Mouse (Mus musculus): ENCODE measurements around the gene Cldn12. TPM values are rescaled to one million over a fixed set of nuclear protein-coding genes. Genes with fewer than 3 reads are reported as not detected.

Gene Cldn12
- polyA plus RNA-seq, 1 experiment from 2014 or later = 42.2 TPM

DNA sequence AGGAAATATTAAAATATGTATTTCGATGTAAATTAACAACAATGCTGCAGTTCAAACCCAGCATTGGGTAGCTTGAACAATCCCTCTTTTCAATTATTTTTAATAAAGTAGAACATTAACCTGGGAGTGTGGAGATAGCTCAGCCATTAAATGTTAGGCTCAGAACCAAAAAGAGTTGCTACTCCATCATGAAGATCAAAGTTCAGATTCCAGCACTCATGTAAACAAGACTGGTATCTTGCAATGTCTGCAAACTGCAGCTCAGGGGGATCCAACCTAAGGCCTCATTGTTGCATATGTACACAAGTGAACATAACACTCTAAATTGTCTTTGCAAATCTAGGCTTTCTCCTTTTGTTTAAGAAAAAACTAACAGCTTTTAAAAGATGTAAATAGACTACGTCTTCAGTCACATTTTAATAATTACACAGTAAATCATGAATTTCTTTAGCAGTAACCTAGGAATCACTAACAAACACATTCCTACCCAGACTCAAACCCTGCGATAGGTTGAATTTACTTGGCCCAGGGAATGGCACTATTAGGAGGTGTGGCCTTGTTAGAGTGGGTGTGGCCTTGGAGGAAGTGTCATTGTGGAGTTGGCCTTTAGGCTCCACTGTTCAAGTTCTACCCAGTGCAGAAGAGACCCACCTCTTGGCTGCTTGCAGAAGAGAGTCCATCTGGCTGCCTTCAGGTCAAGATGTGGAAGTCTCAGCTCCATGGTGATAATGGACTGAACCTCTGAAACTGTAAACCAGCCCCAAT lies 19.1 kb upstream of the Cldn12 start:
- Histone ChIP-seq H3K4me3 (ENCODE audit: low read length) (no peak overlapping the region), H3K9ac (replicated peaks; ENCODE audit: low read length) (no peak overlapping the region), H3K27me3 (ENCODE audit: insufficient read depth, low read length) (no peaks in the 10 kb centered on the region), H3K4me2 (replicated peaks; ENCODE audit: low read depth, low read length) (no peak overlapping the region), H3K36me3 (ENCODE audit: insufficient read depth, low read length) (peaks cover 8% of the 10 kb centered on the region), H3K4me1 (ENCODE audit: insufficient read depth, low read length) (no peaks in the 10 kb centered on the region), H3K27ac (ENCODE audit: low read length) (peak overlapping the region; percentile 70; the same call in 1 of the 2 replicates), H3K9me3 (ENCODE audit: low read length) (no peaks in the 10 kb centered on the region)
- 78% methylated on average over 3 of the region's 3 CpGs for WGBS
- ATAC-seq (ENCODE audit: low FRiP score, low TSS enrichment) = peak; percentile 90

DNA sequence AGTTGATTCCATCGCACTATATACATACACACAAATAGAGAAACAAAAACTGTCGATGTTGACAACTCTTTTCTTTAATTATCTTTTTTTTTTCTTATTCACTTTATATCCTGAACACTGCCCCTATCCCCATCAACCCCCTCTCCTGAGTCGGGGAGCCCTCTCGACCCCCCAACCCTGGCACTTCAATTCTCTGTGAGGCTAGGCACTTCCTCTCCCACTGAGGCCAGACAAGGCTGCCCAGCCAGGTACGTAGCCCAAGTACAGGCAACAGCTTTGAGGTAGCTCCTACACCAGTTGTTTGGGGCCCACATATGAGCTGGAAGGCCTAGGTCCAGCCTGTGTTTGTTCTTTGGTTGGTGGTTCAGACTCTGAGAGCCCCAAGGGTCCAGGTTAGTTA lies 653 bp upstream of the Cldn12 start:
- no peaks in the 10 kb centered on the region for H3K27me3 ChIP-seq (ENCODE audit: insufficient read depth, low read length)
- no peak overlapping the region for H3K4me3 ChIP-seq (ENCODE audit: low read length)
- H3K27ac ChIP-seq (ENCODE audit: low read length) = no peak overlapping the region
- H3K4me2 ChIP-seq (replicated peaks; ENCODE audit: low read depth, low read length) = no peak overlapping the region
- ATAC-seq (ENCODE audit: low FRiP score, low TSS enrichment) = no peak
- WGBS = 81% methylated on average over 5 of the region's 5 CpGs
- peaks cover 3% of the 10 kb centered on the region; the same call in 1 of the 2 replicates for H3K36me3 ChIP-seq (ENCODE audit: insufficient read depth, low read length)
- H3K4me1 ChIP-seq (ENCODE audit: insufficient read depth, low read length) = peaks cover 8% of the 10 kb centered on the region
- H3K9me3 ChIP-seq (ENCODE audit: low read length) = 0 out of 2 replicates have a peak, but pooled peaks cover 3% of the 10 kb centered on the region
- no peak overlapping the region for H3K9ac ChIP-seq (replicated peaks; ENCODE audit: low read length)

GRCm38 (mm10) chr5:5511401-5511800 lies 3.4 kb downstream of the Cldn12 start:
- H3K27ac ChIP-seq (ENCODE audit: low read length) = no peak overlapping the region
- no peak overlapping the region for H3K9ac ChIP-seq (replicated peaks; ENCODE audit: low read length)
- H3K36me3 ChIP-seq (ENCODE audit: insufficient read depth, low read length) = peaks cover 3% of the 10 kb centered on the region; the same call in 1 of the 2 replicates
- no peak for ATAC-seq (ENCODE audit: low FRiP score, low TSS enrichment)
- no peaks in the 10 kb centered on the region for H3K27me3 ChIP-seq (ENCODE audit: insufficient read depth, low read length)
- no peak overlapping the region for H3K4me3 ChIP-seq (ENCODE audit: low read length)
- H3K9me3 ChIP-seq (ENCODE audit: low read length) = 0 out of 2 replicates have a peak, but pooled peaks cover 3% of the 10 kb centered on the region
- H3K4me2 ChIP-seq (replicated peaks; ENCODE audit: low read depth, low read length) = no peak overlapping the region
- peaks cover 8% of the 10 kb centered on the region for H3K4me1 ChIP-seq (ENCODE audit: insufficient read depth, low read length)
- 82% methylated on average over 3 of the region's 3 CpGs for WGBS

DNA sequence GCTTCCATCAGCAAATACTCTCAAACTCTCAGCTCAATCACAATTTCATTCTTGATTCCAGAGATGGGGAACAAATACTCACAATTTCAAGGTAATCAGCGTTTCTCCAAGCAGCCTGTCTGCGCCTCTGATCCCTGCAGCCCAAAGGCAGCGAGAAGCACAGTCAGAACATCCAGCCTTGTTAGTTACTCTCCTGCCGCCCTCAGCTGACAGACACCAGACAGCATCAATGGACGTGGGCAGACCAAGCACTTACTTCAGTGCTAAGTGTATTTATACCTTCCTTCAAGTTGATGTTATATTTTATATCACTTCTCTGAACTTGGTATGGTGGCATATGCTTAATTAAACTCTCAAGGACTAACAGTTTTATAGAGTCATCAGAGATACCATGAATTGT lies 3.8 kb downstream of the Cldn12 start:
- ATAC-seq (ENCODE audit: low FRiP score, low TSS enrichment) = no peak
- peaks cover 8% of the 10 kb centered on the region for H3K4me1 ChIP-seq (ENCODE audit: insufficient read depth, low read length)
- H3K27ac ChIP-seq (ENCODE audit: low read length) = no peak overlapping the region
- 81% methylated on average over 5 of the region's 5 CpGs for WGBS
- H3K36me3 ChIP-seq (ENCODE audit: insufficient read depth, low read length) = peaks cover 3% of the 10 kb centered on the region; the same call in 1 of the 2 replicates
- no peak overlapping the region for H3K9ac ChIP-seq (replicated peaks; ENCODE audit: low read length)
- H3K27me3 ChIP-seq (ENCODE audit: insufficient read depth, low read length) = no peaks in the 10 kb centered on the region
- H3K4me2 ChIP-seq (replicated peaks; ENCODE audit: low read depth, low read length) = no peak overlapping the region
- H3K9me3 ChIP-seq (ENCODE audit: low read length) = 0 out of 2 replicates have a peak, but pooled peaks cover 3% of the 10 kb centered on the region
- no peak overlapping the region for H3K4me3 ChIP-seq (ENCODE audit: low read length)

- no peak for ATAC-seq (ENCODE audit: low FRiP score, low TSS enrichment)
- no peak overlapping the region for H3K9ac ChIP-seq (replicated peaks; ENCODE audit: low read length)
- no peak overlapping the region for H3K4me3 ChIP-seq (ENCODE audit: low read length)
- WGBS = 79% methylated on average over 10 of the region's 10 CpGs
- H3K4me1 ChIP-seq (ENCODE audit: insufficient read depth, low read length) = peaks cover 8% of the 10 kb centered on the region
- no peak overlapping the region for H3K27ac ChIP-seq (ENCODE audit: low read length)
- peaks cover 3% of the 10 kb centered on the region; the same call in 1 of the 2 replicates for H3K36me3 ChIP-seq (ENCODE audit: insufficient read depth, low read length)
- H3K9me3 ChIP-seq (ENCODE audit: low read length) = 0 out of 2 replicates have a peak, but pooled peaks cover 3% of the 10 kb centered on the region
- H3K27me3 ChIP-seq (ENCODE audit: insufficient read depth, low read length) = no peaks in the 10 kb centered on the region
- no peak overlapping the region for H3K4me2 ChIP-seq (replicated peaks; ENCODE audit: low read depth, low read length)
Measured at GRCm38 (mm10) chr5:5510304-5510887, 4.4 kb downstream of the Cldn12 start.

- peak; percentile 20; the same call in 1 of the 2 replicates for ATAC-seq (ENCODE audit: low FRiP score, low TSS enrichment)
- Histone ChIP-seq H3K9me3 (ENCODE audit: low read length) (0 out of 2 replicates have a peak, but pooled peaks cover 3% of the 10 kb centered on the region), H3K4me1 (ENCODE audit: insufficient read depth, low read length) (no peaks in the 10 kb centered on the region), H3K27ac (ENCODE audit: low read length) (no peak overlapping the region), H3K36me3 (ENCODE audit: insufficient read depth, low read length) (peaks cover 11% of the 10 kb centered on the region), H3K9ac (replicated peaks; ENCODE audit: low read length) (no peak overlapping the region), H3K4me2 (replicated peaks; ENCODE audit: low read depth, low read length) (no peak overlapping the region), H3K27me3 (ENCODE audit: insufficient read depth, low read length) (no peaks in the 10 kb centered on the region), H3K4me3 (ENCODE audit: low read length) (no peak overlapping the region)
- 88% methylated on average over 10 of the region's 10 CpGs for WGBS
Measured at GRCm38 (mm10) chr5:5508231-5508630, 6.5 kb downstream of the Cldn12 start.

- no peaks in the 10 kb centered on the region for H3K4me1 ChIP-seq (ENCODE audit: insufficient read depth, low read length)
- H3K27ac ChIP-seq (ENCODE audit: low read length) = no peak overlapping the region
- peaks cover 11% of the 10 kb centered on the region for H3K36me3 ChIP-seq (ENCODE audit: insufficient read depth, low read length)
- H3K4me3 ChIP-seq (ENCODE audit: low read length) = no peak overlapping the region
- 59% methylated on average over 20 of the region's 20 CpGs for WGBS
- ATAC-seq (ENCODE audit: low FRiP score, low TSS enrichment) = peak; percentile 49; the same call in 1 of the 2 replicates
- H3K9ac ChIP-seq (replicated peaks; ENCODE audit: low read length) = no peak overlapping the region
- H3K4me2 ChIP-seq (replicated peaks; ENCODE audit: low read depth, low read length) = no peak overlapping the region
- no peaks in the 10 kb centered on the region for H3K27me3 ChIP-seq (ENCODE audit: insufficient read depth, low read length)
- H3K9me3 ChIP-seq (ENCODE audit: low read length) = 0 out of 2 replicates have a peak, but pooled peaks cover 3% of the 10 kb centered on the region
Measured at GRCm38 (mm10) chr5:5507701-5508225, 7.0 kb downstream of the Cldn12 start.

DNA sequence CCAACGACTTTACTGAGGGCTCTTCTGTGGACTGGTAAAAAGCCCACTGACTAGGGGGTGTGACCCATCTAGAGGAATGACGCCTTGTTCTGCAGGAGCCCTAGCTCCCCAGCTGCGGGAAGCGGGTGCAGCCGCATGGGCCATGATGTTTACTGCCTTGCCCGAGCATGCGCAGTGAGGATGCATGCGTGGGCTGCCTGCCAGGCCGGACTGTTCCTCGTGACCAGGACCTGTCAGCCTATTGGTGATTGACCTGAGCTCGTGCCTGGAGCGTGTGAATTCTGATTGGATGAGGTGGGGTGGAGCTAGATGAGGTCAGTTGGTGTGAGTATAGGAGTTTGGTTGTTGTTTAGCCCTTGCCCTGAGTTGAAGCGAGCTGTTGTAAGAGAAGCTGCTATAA lies 10.3 kb downstream of the Cldn12 start:
- WGBS = 91% methylated on average over 13 of the region's 13 CpGs
- Histone ChIP-seq H3K4me1 (ENCODE audit: insufficient read depth, low read length) (no peaks in the 10 kb centered on the region), H3K9me3 (ENCODE audit: low read length) (no peaks in the 10 kb centered on the region), H3K4me3 (ENCODE audit: low read length) (no peak overlapping the region), H3K4me2 (replicated peaks; ENCODE audit: low read depth, low read length) (no peak overlapping the region), H3K27me3 (ENCODE audit: insufficient read depth, low read length) (no peaks in the 10 kb centered on the region), H3K27ac (ENCODE audit: low read length) (no peak overlapping the region), H3K36me3 (ENCODE audit: insufficient read depth, low read length) (peaks cover 8% of the 10 kb centered on the region; the same call in 1 of the 2 replicates), H3K9ac (replicated peaks; ENCODE audit: low read length) (no peak overlapping the region)
- 0 out of 2 replicates have a peak, but pooled peaks have one; percentile 35 for ATAC-seq (ENCODE audit: low FRiP score, low TSS enrichment)

GRCm38 (mm10) chr5:5503381-5503780 lies 11.4 kb downstream of the Cldn12 start:
- Histone ChIP-seq H3K36me3 (ENCODE audit: insufficient read depth, low read length) (peaks cover 8% of the 10 kb centered on the region; the same call in 1 of the 2 replicates), H3K9me3 (ENCODE audit: low read length) (no peaks in the 10 kb centered on the region), H3K27ac (ENCODE audit: low read length) (no peak overlapping the region), H3K27me3 (ENCODE audit: insufficient read depth, low read length) (no peaks in the 10 kb centered on the region), H3K4me1 (ENCODE audit: insufficient read depth, low read length) (no peaks in the 10 kb centered on the region), H3K9ac (replicated peaks; ENCODE audit: low read length) (no peak overlapping the region), H3K4me2 (replicated peaks; ENCODE audit: low read depth, low read length) (no peak overlapping the region), H3K4me3 (ENCODE audit: low read length) (no peak overlapping the region)
- 91% methylated on average over 4 of the region's 4 CpGs for WGBS
- ATAC-seq (ENCODE audit: low FRiP score, low TSS enrichment) = no peak

Measured in kidney, embryonic 16.5 days (tissue).